Mouse (Mus musculus): ENCODE measurements around the gene Clmn. TPM values are rescaled to one million over a fixed set of nuclear protein-coding genes. Genes with fewer than 3 reads are reported as not detected.

Clmn gene
- polyA plus RNA-seq, 1 experiment from 2014 or later, result 4.9 TPM

DNA sequence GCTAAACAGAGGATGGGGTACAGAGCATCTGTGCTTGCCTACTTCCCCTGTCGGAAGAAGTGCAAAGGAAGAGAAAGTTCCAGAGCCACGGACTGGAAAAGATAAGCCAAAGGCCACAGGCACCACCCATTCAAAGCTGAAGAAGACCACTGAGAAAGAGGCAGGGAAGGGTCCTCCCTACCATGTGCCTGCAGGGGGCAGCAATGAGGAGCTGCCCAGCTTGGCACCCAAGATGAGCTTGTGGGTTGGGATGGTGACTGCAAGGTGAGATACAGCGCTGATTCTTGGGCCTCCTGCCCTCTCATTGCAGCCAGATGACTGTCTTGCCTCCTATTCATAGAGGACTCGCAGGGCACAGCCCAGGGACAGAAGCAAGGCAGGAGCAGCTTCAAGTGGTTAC lies 97.7 kb downstream of the Clmn start:
- H3K4me3 ChIP-seq (replicated peaks), result no peak overlapping the region
- peaks cover 7% of the 10 kb centered on the region; the same call in 1 of the 2 replicates for H3K36me3 ChIP-seq
- no peak overlapping the region for H3K4me2 ChIP-seq
- ATAC-seq (replicated peaks; ENCODE audit: low FRiP score), result no peak
- no peaks in the 10 kb centered on the region for H3K27me3 ChIP-seq
- H3K27ac ChIP-seq, result no peak overlapping the region
- peaks cover 8% of the 10 kb centered on the region; the same call in 1 of the 2 replicates for H3K4me1 ChIP-seq
- H3K9me3 ChIP-seq (replicated peaks), result no peaks in the 10 kb centered on the region
- 87% methylated on average over 4 of the region's 4 CpGs for WGBS
- H3K9ac ChIP-seq, result no peak overlapping the region

DNA sequence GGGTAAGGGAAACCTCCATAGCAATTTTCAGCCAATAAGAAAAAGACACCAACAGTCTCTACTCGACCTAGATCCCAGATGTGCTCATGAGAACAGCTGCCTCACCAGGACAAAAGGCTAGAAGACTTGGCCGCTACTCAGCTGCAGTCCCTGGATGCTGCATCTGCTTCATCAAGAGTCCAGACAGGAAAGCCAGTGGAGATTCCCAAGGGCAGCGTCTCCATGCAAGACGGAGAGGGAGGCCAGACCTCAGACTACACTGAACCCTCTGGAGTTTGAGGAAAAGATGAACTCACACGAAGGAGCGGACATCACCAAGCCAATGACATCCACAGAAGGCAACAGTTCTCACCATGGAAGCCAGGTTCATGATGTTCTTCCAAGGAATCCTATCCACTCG lies 99.1 kb downstream of the Clmn start:
- H3K9me3 ChIP-seq (replicated peaks), result no peaks in the 10 kb centered on the region
- no peak overlapping the region for H3K9ac ChIP-seq
- H3K4me2 ChIP-seq, result no peak overlapping the region
- 80% methylated on average over 7 of the region's 7 CpGs for WGBS
- peaks cover 1% of the 10 kb centered on the region; the same call in 1 of the 2 replicates for H3K36me3 ChIP-seq
- peaks cover 8% of the 10 kb centered on the region; the same call in 1 of the 2 replicates for H3K4me1 ChIP-seq
- H3K4me3 ChIP-seq (replicated peaks), result no peak overlapping the region
- no peak for ATAC-seq (replicated peaks; ENCODE audit: low FRiP score)
- H3K27ac ChIP-seq, result no peak overlapping the region
- H3K27me3 ChIP-seq, result no peaks in the 10 kb centered on the region

DNA sequence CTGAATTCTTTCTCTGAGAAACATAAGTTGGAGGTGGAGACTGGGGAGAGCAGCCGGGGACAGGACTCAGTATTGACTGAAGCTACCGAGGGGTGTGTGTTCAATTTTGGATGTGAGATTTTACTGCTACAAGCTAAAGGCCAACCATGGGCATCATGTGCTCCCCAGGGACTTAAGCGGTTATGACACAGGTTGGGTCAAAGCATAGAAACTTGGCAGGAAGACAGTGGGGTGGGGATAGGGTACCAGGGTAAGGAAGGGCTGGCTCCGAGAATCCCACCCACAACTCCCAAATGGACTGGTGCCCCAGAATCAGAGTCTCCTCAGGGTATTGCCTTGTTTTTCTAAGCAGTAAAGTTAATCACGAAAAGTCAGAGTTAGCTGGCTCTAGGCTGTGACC lies 99.8 kb downstream of the Clmn start:
- H3K27ac ChIP-seq, result no peak overlapping the region
- H3K4me2 ChIP-seq, result no peak overlapping the region
- 71% methylated on average over 5 of the region's 5 CpGs for WGBS
- H3K4me3 ChIP-seq (replicated peaks), result no peak overlapping the region
- H3K9ac ChIP-seq, result no peak overlapping the region
- H3K4me1 ChIP-seq, result peaks cover 8% of the 10 kb centered on the region; the same call in 1 of the 2 replicates
- no peaks in the 10 kb centered on the region for H3K36me3 ChIP-seq
- H3K27me3 ChIP-seq, result no peaks in the 10 kb centered on the region
- no peak for ATAC-seq (replicated peaks; ENCODE audit: low FRiP score)
- no peaks in the 10 kb centered on the region for H3K9me3 ChIP-seq (replicated peaks)

GRCm38 (mm10) chr12:104763918-104764317 lies 101.0 kb downstream of the Clmn start:
- H3K9me3 ChIP-seq (replicated peaks), result no peaks in the 10 kb centered on the region
- 67% methylated on average over 6 of the region's 6 CpGs for WGBS
- H3K27me3 ChIP-seq, result no peaks in the 10 kb centered on the region
- no peak overlapping the region for H3K4me2 ChIP-seq
- H3K4me3 ChIP-seq (replicated peaks), result no peak overlapping the region
- no peak overlapping the region for H3K9ac ChIP-seq
- no peak overlapping the region for H3K27ac ChIP-seq
- no peak for ATAC-seq (replicated peaks; ENCODE audit: low FRiP score)
- peaks cover under 1% of the 10 kb centered on the region; the same call in 1 of the 2 replicates for H3K4me1 ChIP-seq
- no peaks in the 10 kb centered on the region for H3K36me3 ChIP-seq

DNA sequence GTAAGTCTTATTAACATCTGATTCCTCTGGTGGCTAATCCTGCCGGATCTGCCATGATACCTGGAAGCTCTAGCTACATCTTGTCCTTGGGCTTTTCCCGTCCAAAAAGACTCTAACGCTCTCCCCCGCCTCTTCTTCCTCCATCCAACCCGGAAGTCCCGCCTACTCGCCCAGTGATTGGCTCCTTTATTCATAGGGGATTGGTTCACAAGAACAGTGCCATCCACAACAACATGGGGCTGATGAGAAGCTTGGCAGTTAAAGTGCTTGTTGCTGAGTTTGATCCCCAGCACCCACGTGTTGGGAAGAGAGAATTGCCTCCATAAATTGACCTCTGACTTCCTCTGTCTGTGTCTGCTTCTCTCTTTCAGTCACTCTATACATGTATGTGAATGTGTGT lies 103.5 kb downstream of the Clmn start:
- Histone ChIP-seq H3K9me3 (replicated peaks) (no peaks in the 10 kb centered on the region), H3K36me3 (no peaks in the 10 kb centered on the region), H3K4me1 (no peaks in the 10 kb centered on the region), H3K27me3 (no peaks in the 10 kb centered on the region), H3K4me2 (no peak overlapping the region), H3K27ac (no peak overlapping the region), H3K4me3 (replicated peaks) (no peak overlapping the region), H3K9ac (no peak overlapping the region)
- no peak for ATAC-seq (replicated peaks; ENCODE audit: low FRiP score)
- WGBS, result 81% methylated on average over 8 of the region's 8 CpGs

GRCm38 (mm10) chr12:104758066-104758465 lies 106.8 kb downstream of the Clmn start:
- Histone ChIP-seq H3K27me3 (no peaks in the 10 kb centered on the region), H3K9ac (no peak overlapping the region), H3K4me1 (peaks cover under 1% of the 10 kb centered on the region), H3K9me3 (replicated peaks) (no peaks in the 10 kb centered on the region), H3K36me3 (no peaks in the 10 kb centered on the region), H3K27ac (no peak overlapping the region), H3K4me2 (no peak overlapping the region), H3K4me3 (replicated peaks) (no peak overlapping the region)
- 92% methylated on average over 7 of the region's 7 CpGs for WGBS
- no peak for ATAC-seq (replicated peaks; ENCODE audit: low FRiP score)

GRCm38 (mm10) chr12:104753686-104754085 lies 111.2 kb downstream of the Clmn start:
- no peak overlapping the region for H3K9ac ChIP-seq
- no peaks in the 10 kb centered on the region for H3K9me3 ChIP-seq (replicated peaks)
- peaks cover 9% of the 10 kb centered on the region; the same call in 1 of the 2 replicates for H3K36me3 ChIP-seq
- no peak overlapping the region for H3K4me2 ChIP-seq
- H3K27ac ChIP-seq, result no peak overlapping the region
- H3K4me3 ChIP-seq (replicated peaks), result no peak overlapping the region
- 64% methylated on average over 4 of the region's 4 CpGs for WGBS
- ATAC-seq (replicated peaks; ENCODE audit: low FRiP score), result no peak
- H3K27me3 ChIP-seq, result no peaks in the 10 kb centered on the region
- H3K4me1 ChIP-seq, result peaks cover 33% of the 10 kb centered on the region

DNA sequence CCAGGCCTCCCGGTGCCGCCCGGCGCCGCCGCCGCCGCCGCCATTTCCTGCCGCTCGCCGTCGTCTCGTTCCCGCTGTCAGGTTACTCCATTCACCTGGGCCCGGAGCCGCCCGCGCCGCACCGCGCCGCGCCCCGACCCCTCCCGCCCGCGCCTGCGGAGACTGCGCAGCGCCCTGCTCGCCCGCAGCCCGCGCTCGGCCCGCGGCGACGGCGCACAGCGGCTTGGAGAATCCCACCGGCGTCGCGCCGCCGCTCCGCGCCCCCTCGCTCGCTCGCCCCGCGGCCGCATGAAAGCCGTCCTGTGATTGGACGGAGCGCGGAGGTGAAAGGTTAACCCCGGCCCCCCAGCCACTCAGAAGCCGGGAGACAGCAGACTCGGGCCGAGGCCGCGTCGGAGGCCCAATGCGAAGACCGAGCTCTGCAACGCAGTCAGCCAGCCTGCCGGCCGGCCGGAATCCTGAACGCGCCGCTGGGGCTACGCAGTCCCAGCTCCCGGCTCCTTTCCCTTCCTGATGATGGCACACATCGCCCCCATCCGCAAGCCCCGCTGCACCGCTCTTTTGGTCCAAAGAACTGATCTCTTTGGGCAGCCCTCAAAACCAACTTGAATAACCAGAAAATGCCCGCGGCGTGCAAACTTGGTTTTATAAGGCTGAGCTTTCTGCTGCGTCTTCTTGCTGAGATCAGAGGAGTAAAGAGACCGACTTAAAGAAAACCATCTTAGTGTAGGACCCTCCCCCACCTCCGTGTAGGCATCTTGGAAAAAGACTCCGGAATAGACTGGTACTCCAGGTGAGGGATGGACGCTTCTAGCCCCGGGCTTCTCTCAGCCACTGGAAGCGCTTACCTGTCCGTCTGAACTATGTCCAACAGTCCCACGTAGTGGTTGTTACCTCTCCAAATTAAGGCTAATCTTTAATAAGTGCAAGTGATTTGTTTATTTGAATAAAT lies 112.8 kb downstream of the Clmn start, which contains the start of gene Dicer1:
TSS of gene Dicer1 (minus strand) at position 139 of the 952 bp plus-strand sequence.
- WGBS, result under 1% methylated on average over 84 of the region's 94 CpGs
- ATAC-seq (replicated peaks; ENCODE audit: low FRiP score), result peak; percentile 96

DNA sequence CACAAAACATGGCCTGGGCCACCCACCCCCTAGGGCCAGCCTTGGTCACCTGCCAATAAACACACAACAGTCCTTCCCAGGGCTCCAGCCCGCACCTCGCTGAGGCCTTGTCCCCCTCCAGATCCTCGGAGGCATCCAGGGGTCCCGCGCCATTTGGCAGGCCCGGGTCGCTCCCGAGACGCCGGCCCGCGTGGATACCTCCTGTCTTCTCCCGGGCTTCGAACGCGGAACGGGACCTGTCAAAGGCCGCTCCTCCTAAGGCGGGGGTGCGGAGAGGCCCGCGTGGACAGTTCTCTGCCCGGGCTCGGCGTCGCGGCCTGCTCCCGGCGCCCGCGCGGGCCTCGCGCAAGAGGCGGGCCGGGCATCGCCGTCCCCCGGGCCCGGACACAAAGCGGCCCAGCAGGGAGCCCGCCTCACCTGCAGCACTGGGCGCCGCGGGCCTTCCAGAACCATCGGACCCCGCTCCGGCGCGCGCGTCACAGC lies 113.5 kb downstream of the Clmn start:
- peak; percentile 61 for ATAC-seq (replicated peaks; ENCODE audit: low FRiP score)
- H3K9ac ChIP-seq, result peak overlapping the region; percentile 92
- no peaks in the 10 kb centered on the region for H3K27me3 ChIP-seq
- peaks cover 9% of the 10 kb centered on the region; the same call in 1 of the 2 replicates for H3K36me3 ChIP-seq
- WGBS, result under 1% methylated on average over 45 of the region's 52 CpGs
- no peaks in the 10 kb centered on the region for H3K9me3 ChIP-seq (replicated peaks)
- peak overlapping the region; percentile 91 for H3K4me2 ChIP-seq
- peak overlapping the region; percentile 92 for H3K4me3 ChIP-seq (replicated peaks)
- H3K4me1 ChIP-seq, result peaks cover 33% of the 10 kb centered on the region
- peak overlapping the region; percentile 96 for H3K27ac ChIP-seq

More for the DNA sequence above, 112.8 kb downstream of the Clmn start, which contains the start of gene Dicer1:
- H3K27ac ChIP-seq, result peak within 1 kb of the TSS; percentile 96
- H3K4me2 ChIP-seq, result peak within 1 kb of the TSS; percentile 91
- H3K9me3 ChIP-seq (replicated peaks), result no peaks in the 10 kb centered on the region
- H3K36me3 ChIP-seq, result peaks cover 9% of the 10 kb centered on the region; the same call in 1 of the 2 replicates
- H3K27me3 ChIP-seq, result no peaks in the 10 kb centered on the region
- H3K4me3 ChIP-seq (replicated peaks), result peak within 1 kb of the TSS; percentile 92
- peaks cover 33% of the 10 kb centered on the region for H3K4me1 ChIP-seq
- peak within 1 kb of the TSS; percentile 92 for H3K9ac ChIP-seq

GRCm38 (mm10) chr12:104748946-104749345 lies 115.9 kb downstream of the Clmn start:
- no peaks in the 10 kb centered on the region for H3K9me3 ChIP-seq (replicated peaks)
- no peak overlapping the region for H3K4me2 ChIP-seq
- no peak overlapping the region for H3K4me3 ChIP-seq (replicated peaks)
- no peaks in the 10 kb centered on the region for H3K27me3 ChIP-seq
- H3K4me1 ChIP-seq, result peaks cover 33% of the 10 kb centered on the region
- no peak for ATAC-seq (replicated peaks; ENCODE audit: low FRiP score)
- no peak overlapping the region for H3K9ac ChIP-seq
- H3K36me3 ChIP-seq, result peaks cover 13% of the 10 kb centered on the region
- WGBS, result 72% methylated on average over 2 of the region's 2 CpGs
- no peak overlapping the region for H3K27ac ChIP-seq

DNA sequence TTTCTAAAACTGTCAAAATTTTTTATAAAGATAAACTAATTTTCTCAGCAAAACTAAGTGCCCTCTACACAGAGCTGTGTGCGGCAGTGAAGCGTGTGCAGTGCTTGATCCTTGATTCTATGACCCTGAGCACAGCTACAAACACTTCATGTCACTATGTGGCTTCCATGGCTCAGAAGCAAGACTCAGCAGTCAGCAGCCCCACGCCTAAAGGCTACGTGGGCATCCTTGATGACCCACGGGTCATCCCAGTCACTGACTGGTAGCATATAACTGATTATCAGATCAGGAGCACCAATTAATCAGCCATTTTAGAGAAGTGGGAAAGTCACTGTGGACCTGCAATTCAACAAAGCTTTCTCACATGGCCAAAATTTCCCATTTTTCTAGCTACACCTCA lies 117.6 kb downstream of the Clmn start:
- no peak overlapping the region for H3K4me3 ChIP-seq (replicated peaks)
- no peaks in the 10 kb centered on the region for H3K9me3 ChIP-seq (replicated peaks)
- ATAC-seq (replicated peaks; ENCODE audit: low FRiP score), result no peak
- no peak overlapping the region for H3K4me2 ChIP-seq
- 87% methylated on average over 5 of the region's 5 CpGs for WGBS
- H3K4me1 ChIP-seq, result peaks cover 29% of the 10 kb centered on the region
- H3K36me3 ChIP-seq, result peaks cover 13% of the 10 kb centered on the region
- H3K27ac ChIP-seq, result no peak overlapping the region
- H3K9ac ChIP-seq, result no peak overlapping the region
- H3K27me3 ChIP-seq, result no peaks in the 10 kb centered on the region

- H3K9ac ChIP-seq, result no peak overlapping the region
- H3K27ac ChIP-seq, result no peak overlapping the region
- 91% methylated on average over 2 of the region's 2 CpGs for WGBS
- H3K9me3 ChIP-seq (replicated peaks), result no peaks in the 10 kb centered on the region
- no peak overlapping the region for H3K4me2 ChIP-seq
- no peak overlapping the region for H3K4me3 ChIP-seq (replicated peaks)
- no peaks in the 10 kb centered on the region for H3K27me3 ChIP-seq
- H3K36me3 ChIP-seq, result peaks cover 13% of the 10 kb centered on the region
- peaks cover 29% of the 10 kb centered on the region for H3K4me1 ChIP-seq
- ATAC-seq (replicated peaks; ENCODE audit: low FRiP score), result no peak
Measured at GRCm38 (mm10) chr12:104746601-104747000, 118.3 kb downstream of the Clmn start.
